Mouse (Mus musculus) ovary, adult 10 weeks (tissue): ENCODE data around the gene Ppp2r5e. TPM values are rescaled to one million over a fixed set of nuclear protein-coding genes. Genes with fewer than 3 reads are reported as not detected.

Experiments
- polyA plus RNA-seq: library from polyadenylated mRNA; stranded (reverse); fragments of 350-450 nt; fragmentation: Illumina TruSeq; extraction: RNeasy Lipid Tissue Mini Kit (QIAGEN cat#74804); gene quantifications from one replicate; pipeline ENCODE4 v1.2.3, GENCODE M21; 2014

The Ppp2r5e gene
- polyA plus RNA-seq = 120 TPM

GRCm38 (mm10) chr12:75596154-75597002 lies at the start of gene Ppp2r5e:
TSS of gene Ppp2r5e (minus strand) at chr12:75596245.

GRCm38 (mm10) chr12:75416681-75417080 lies 179.4 kb downstream of the Ppp2r5e start, which contains the start of gene Gphb5:
TSS of gene Gphb5 (minus strand) at chr12:75416781.

Other genes with a start within 250 kb of the Ppp2r5e start
- not detected for gene Gphb5, start 179.5 kb downstream of the Ppp2r5e start, polyA plus RNA-seq
- gene Wdr89, start 73.3 kb upstream of the Ppp2r5e start, polyA plus RNA-seq = 11.6 TPM
- gene Sgpp1, start 139.5 kb upstream of the Ppp2r5e start, polyA plus RNA-seq = 185 TPM
- gene Syne2, start 221.9 kb upstream of the Ppp2r5e start, polyA plus RNA-seq = 97.8 TPM